Mouse (Mus musculus): ENCODE measurements at regions not wholly inside any gene's neighbourhood (a gene's known extent, or its start where the extent isn't known, plus 50 kb on each side); places are given as distances from the start of the nearest gene placed in this dataset.
A peak's percentile ranks its signal among the peaks of the same experiment; 100 is the strongest.
"Not testable (repeated sequence)": the region's sequence is repeated elsewhere in the genome, so short reads cannot be mapped to it uniquely, and the experiment has no call there.

DNA sequence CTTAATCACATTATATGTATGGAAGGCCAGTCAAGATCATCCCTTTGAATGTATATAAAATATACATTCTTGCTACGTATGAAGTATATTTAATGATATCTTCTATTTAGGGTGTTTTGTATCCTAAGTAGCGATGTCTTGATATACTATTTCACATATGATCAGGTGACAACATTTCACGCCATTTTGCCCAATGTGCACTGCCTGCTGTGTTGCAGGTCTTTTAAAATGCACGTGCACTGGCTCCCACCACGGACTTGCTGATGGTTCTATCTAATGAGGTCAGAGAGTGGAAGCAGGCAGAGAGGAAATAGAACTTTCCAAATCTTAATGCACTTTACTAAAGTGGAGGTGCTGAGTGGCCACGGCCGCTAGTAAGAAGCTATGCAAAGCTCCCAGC is 100.8 kb downstream of the A730009L09Rik start:
- no peaks in the 10 kb centered on the region for H3K9me3 ChIP-seq
- no peaks in the 10 kb centered on the region for H3K36me3 ChIP-seq
- no peaks in the 10 kb centered on the region for H3K27me3 ChIP-seq
- H3K27ac ChIP-seq, result no peak overlapping the region
- no peak overlapping the region for H3K9ac ChIP-seq
- H3K4me1 ChIP-seq, result no peaks in the 10 kb centered on the region
- 82% methylated on average over 7 of the region's 7 CpGs for WGBS
- ATAC-seq (ENCODE audit: insufficient number of reproducible peaks, low FRiP score, low TSS enrichment, low read depth), result no peak
- H3K4me3 ChIP-seq, result no peak overlapping the region
- no peak overlapping the region for H3K4me2 ChIP-seq

DNA sequence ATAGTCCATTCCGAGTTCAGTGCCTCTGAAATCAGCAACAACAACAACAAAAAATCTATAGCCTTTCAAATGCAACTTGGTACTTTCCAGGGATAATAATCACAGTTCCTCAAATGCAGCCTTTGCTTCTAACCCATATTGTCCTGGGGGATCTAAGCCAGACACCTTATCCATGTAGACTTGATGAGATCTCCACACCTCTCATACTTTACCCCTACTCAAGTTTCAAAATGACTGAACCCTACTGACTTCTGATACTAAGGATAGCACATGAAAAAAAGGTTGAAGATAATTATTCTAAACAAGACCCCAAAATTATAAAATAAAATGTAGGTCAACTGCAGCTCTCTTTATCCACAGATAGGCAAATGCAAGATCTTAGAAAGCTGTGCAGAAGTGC is 101.2 kb downstream of the A730009L09Rik start:
- Histone ChIP-seq H3K4me3 (no peak overlapping the region), H3K9me3 (no peaks in the 10 kb centered on the region), H3K4me1 (no peaks in the 10 kb centered on the region), H3K27ac (no peak overlapping the region), H3K27me3 (no peaks in the 10 kb centered on the region), H3K4me2 (no peak overlapping the region), H3K36me3 (no peaks in the 10 kb centered on the region), H3K9ac (no peak overlapping the region)
- no peak for ATAC-seq (ENCODE audit: insufficient number of reproducible peaks, low FRiP score, low TSS enrichment, low read depth)
- 50% methylated on average over 1 of the region's 1 CpGs for WGBS

DNA sequence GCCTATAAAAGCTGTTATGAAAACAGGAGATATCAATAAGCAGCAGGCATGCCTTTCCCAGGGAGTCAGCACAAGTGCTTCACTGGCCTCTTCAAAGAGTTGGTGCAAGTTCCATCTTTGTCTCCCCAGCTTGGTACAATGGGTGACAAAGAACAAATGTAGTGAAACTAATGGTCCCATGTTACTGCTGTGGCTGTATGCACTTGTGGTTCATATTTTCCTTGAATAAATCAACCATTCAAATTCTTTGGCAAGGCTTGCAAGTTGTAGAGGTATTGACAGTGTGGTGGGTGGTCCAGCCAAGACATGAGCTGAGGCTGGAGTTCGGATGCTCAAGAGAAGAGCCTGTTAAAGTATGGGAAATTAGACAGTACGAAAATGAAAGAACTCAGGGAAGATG is 103.5 kb downstream of the A730009L09Rik start:
- 85% methylated on average over 2 of the region's 2 CpGs for WGBS
- H3K4me1 ChIP-seq, result no peaks in the 10 kb centered on the region
- no peak overlapping the region for H3K4me2 ChIP-seq
- no peak overlapping the region for H3K4me3 ChIP-seq
- no peaks in the 10 kb centered on the region for H3K27me3 ChIP-seq
- H3K9ac ChIP-seq, result no peak overlapping the region
- ATAC-seq (ENCODE audit: insufficient number of reproducible peaks, low FRiP score, low TSS enrichment, low read depth), result no peak
- H3K27ac ChIP-seq, result no peak overlapping the region
- H3K36me3 ChIP-seq, result no peaks in the 10 kb centered on the region
- H3K9me3 ChIP-seq, result no peaks in the 10 kb centered on the region

DNA sequence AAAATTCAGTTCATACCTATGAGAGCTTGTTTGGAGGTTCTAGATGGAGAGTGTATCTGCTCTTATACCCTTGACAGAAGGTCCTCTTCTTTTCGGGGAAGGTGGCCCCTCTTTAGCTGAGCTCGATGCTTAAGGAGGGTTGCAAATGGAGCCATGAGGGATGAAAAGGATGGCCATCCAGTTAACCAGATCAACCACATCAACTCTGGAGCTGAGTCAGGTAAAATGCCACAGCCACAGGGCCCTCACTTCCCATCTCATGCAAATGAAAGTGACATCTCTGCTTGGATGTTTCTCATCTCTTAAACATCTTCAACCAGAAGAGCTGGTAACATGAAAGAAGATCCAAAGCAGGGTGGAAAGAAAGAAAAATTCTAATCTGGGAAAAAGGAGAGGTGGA is 105.0 kb downstream of the A730009L09Rik start:
- Histone ChIP-seq H3K27ac (no peak overlapping the region), H3K36me3 (no peaks in the 10 kb centered on the region), H3K4me3 (no peak overlapping the region), H3K9ac (no peak overlapping the region), H3K4me2 (no peak overlapping the region), H3K27me3 (no peaks in the 10 kb centered on the region), H3K4me1 (no peaks in the 10 kb centered on the region), H3K9me3 (no peaks in the 10 kb centered on the region)
- ATAC-seq (ENCODE audit: insufficient number of reproducible peaks, low FRiP score, low TSS enrichment, low read depth), result no peak
- 89% methylated on average over 2 of the region's 2 CpGs for WGBS

DNA sequence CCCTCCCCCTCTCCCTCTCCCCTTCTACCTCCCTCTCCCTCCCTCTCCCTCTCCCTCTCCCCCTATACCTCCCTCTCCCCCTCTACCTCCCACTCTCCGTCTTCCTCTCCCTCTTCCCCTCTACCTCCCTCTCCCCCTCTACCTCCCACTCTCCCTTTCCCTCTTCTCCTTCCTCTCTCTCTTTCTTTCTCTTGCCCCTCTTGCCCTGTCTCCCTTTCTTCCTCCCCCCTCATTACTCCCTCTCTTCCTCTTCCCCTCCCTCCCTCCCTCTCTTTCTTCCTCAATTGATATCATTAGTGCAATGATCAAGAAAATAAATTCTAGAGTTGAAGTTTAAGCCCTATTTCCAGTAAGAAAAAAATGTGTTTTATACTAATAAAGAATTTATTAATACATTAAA is 105.9 kb downstream of the A730009L09Rik start:
- Histone ChIP-seq H3K36me3 (no peaks in the 10 kb centered on the region), H3K27ac (no peak overlapping the region), H3K27me3 (no peaks in the 10 kb centered on the region), H3K4me1 (no peaks in the 10 kb centered on the region), H3K9ac (no peak overlapping the region), H3K4me2 (no peak overlapping the region; the same call in 1 of the 2 replicates), H3K9me3 (no peaks in the 10 kb centered on the region), H3K4me3 (no peak overlapping the region)
- ATAC-seq (ENCODE audit: insufficient number of reproducible peaks, low FRiP score, low TSS enrichment, low read depth), result no peak
- WGBS, result no CpG with 5 or more reads among the region's 1 CpGs

DNA sequence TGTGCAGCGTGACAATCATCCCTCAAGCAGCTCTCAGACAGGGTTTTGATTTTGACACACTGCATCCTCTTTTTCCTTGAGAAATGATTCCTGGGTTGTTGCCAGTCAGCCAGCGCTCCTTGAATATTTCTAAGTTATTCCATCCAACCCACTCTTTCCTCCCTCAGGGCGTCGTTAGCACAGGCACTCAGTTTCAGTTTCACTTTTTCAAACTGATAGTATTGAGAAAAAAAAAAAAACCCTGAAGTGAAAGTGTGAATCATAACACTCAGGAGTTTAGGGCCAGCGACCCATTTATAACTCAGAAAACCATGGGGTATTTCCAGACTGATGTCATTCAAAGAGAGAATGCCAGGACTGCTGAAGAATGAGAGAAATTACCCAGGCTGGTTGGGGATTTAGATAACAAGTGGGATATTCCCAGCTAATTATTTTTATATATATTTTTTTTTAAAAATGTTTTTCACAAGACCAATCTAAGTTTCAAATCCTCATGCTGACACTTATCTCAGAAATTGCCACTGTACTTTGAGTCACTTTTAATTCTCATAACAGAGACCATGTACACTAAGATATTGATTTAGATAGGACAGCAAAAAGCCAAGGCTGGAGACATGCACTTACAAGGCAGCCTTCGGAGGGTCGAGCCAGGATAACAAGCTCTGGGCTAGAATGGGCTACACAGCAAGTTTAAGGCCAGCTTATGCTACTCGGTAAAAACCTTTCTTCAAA is 106.5 kb downstream of the A730009L09Rik start:
- 44% methylated on average over 8 of the region's 8 CpGs for WGBS
- Histone ChIP-seq H3K9me3 (no peaks in the 10 kb centered on the region), H3K4me2 (peak overlapping the region; percentile 20; the same call in 1 of the 2 replicates), H3K4me3 (peak overlapping the region; percentile 2; the same call in 1 of the 2 replicates), H3K27me3 (no peaks in the 10 kb centered on the region), H3K27ac (no peak overlapping the region), H3K9ac (no peak overlapping the region), H3K36me3 (no peaks in the 10 kb centered on the region), H3K4me1 (no peaks in the 10 kb centered on the region)
- ATAC-seq (ENCODE audit: insufficient number of reproducible peaks, low FRiP score, low TSS enrichment, low read depth), result no peak

DNA sequence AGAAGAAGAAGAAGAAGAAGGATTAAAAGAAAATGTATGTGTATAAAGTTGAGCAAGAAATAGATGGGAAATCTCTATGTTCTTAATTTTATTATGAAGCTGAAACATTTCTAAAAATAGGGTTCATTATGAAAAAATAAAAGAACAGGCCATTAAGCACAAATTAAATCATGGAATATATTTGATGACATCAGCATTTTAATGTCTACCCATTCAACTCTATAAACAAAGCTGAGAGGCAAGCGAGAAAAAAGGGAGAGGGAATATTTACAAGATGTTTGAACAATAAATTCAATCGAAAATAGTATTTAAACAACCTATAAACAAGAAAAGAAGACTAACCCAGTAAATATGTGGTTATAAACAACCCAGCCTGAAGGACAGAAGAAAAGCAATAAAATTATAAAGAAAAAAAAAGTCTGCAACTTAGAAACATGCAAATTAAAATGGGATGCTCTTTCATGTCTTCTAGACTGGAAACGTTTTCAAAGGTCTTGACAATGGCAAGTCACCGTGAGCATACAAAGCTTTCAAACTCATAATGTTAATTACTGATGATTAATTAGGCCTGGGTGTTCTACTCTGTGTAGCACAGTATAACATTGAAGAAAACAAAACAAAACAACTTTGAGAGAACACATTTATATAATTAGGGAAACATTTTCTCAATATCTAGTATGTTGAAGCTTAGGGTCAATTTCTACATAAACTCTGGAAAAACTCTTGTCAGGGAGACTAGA is 108.6 kb downstream of the A730009L09Rik start:
- no peaks in the 10 kb centered on the region for H3K9me3 ChIP-seq
- ATAC-seq (ENCODE audit: insufficient number of reproducible peaks, low FRiP score, low TSS enrichment, low read depth), result no peak
- H3K4me3 ChIP-seq, result no peak overlapping the region
- no peak overlapping the region for H3K27ac ChIP-seq
- no peak overlapping the region for H3K4me2 ChIP-seq
- H3K36me3 ChIP-seq, result no peaks in the 10 kb centered on the region
- H3K9ac ChIP-seq, result no peak overlapping the region
- WGBS, result 56% methylated on average over 4 of the region's 4 CpGs
- no peaks in the 10 kb centered on the region for H3K4me1 ChIP-seq
- H3K27me3 ChIP-seq, result no peaks in the 10 kb centered on the region

DNA sequence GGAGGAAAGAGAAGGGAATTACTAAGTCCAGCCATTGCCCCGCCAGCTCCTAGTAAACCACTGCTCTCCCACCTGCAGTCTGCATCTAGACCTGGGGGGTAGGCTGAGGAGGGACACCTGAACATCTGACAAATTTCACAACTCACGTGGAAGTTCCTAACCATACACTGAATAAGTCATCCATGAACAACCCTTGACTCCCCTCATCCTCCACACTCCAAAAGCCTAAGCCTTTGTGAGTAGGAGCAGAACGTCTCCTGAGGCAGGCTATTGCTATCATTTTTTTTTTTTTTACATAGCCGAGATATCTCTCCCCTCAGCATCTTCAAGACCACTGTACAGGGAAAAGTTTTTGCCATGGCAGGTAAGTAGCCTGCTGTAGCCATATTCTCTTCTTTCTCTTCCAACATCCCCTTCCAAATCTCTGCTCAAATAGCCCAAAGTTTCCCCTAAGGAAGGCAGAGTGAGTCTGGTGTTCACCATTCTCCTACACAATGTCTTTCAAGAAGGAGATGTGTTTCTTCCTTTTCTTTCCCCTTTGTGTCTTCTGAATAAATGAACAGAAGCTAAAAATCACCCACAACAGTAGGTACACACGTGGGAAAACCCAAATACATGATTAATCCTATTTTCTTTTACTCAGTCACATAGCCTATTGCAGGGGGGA is 109.7 kb downstream of the A730009L09Rik start:
- no peak overlapping the region for H3K4me2 ChIP-seq
- no peak overlapping the region for H3K4me3 ChIP-seq
- no peak for ATAC-seq (ENCODE audit: insufficient number of reproducible peaks, low FRiP score, low TSS enrichment, low read depth)
- H3K9ac ChIP-seq, result no peak overlapping the region
- 63% methylated on average over 5 of the region's 5 CpGs for WGBS
- H3K36me3 ChIP-seq, result no peaks in the 10 kb centered on the region
- H3K9me3 ChIP-seq, result no peaks in the 10 kb centered on the region
- no peaks in the 10 kb centered on the region for H3K27me3 ChIP-seq
- no peak overlapping the region for H3K27ac ChIP-seq
- H3K4me1 ChIP-seq, result no peaks in the 10 kb centered on the region

DNA sequence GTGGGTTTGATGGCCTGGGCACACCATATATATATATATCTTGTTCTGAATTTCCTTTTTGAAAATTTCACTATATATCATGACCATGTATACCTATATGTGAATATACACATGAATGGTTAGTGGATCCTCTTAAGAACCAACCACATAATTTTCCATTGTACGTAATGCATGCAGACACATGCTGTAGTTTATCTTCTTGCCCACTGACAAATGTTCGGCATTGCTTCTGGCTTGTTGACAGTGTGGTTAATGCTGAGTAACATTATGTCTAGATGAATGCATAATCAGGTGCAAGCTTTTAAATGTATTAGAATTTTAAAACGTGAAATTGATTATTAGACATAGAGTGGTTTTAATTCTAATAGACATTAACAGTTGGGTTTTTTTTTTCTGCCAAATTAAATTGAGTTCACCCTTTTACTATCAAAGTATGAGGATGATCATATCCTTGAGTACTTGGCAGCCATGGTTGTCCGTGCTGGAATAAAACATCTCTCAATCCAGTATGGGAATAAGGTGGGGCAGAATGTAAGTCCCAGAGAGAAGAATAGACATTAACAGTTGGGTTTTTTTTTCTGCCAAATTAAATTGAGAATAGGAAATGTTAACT is 110.3 kb downstream of the A730009L09Rik start:
- no peaks in the 10 kb centered on the region for H3K9me3 ChIP-seq
- H3K27me3 ChIP-seq, result no peaks in the 10 kb centered on the region
- no peak overlapping the region for H3K9ac ChIP-seq
- H3K4me3 ChIP-seq, result no peak overlapping the region
- WGBS, result 82% methylated on average over 4 of the region's 4 CpGs
- H3K36me3 ChIP-seq, result no peaks in the 10 kb centered on the region
- no peaks in the 10 kb centered on the region for H3K4me1 ChIP-seq
- no peak for ATAC-seq (ENCODE audit: insufficient number of reproducible peaks, low FRiP score, low TSS enrichment, low read depth)
- no peak overlapping the region for H3K4me2 ChIP-seq
- H3K27ac ChIP-seq, result no peak overlapping the region

DNA sequence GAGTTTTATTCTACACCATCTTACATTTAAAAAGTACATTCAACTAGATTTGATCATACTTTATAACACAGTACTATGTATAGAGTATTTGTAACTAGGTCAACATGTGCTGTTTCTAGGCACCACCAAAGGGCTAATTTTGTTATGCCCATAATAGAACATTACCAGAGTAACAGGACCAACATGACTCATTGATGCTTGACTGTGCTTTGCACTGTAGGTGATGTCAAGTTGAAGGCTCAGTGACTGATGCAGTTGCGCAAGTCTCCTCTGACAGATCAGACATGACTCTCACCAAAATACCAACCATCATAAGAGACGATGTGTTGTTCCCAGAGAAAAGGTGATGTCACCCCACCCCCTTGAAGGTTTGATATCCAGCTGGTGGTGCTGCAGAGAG is 108.5 kb downstream of the Mrpl39 start:
- Histone ChIP-seq H3K4me3 (no peak overlapping the region), H3K4me1 (no peaks in the 10 kb centered on the region), H3K9me3 (no peaks in the 10 kb centered on the region), H3K9ac (no peak overlapping the region), H3K36me3 (no peaks in the 10 kb centered on the region), H3K27ac (no peak overlapping the region), H3K4me2 (no peak overlapping the region), H3K27me3 (no peaks in the 10 kb centered on the region)
- 92% methylated on average over 2 of the region's 2 CpGs for WGBS
- ATAC-seq (ENCODE audit: insufficient number of reproducible peaks, low FRiP score, low TSS enrichment, low read depth), result no peak

DNA sequence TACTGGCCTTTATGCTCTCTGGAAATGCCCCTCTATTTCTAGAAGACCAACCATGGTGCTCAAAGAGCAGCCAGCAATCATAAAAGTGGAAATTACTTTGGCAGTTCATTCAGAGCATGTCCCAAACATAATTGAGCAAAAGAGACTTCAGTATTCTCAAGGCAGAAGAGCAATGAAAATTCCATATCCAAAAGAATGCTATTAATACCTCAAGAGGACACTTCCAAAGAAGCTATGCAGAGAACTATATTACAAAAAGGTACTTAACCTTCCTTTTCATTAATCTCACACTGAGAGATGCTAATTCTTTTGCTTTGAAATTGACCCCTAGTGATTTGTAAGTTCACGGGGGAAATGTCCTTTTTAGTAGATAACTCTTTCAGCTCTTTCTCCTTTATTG is 105.7 kb downstream of the Mrpl39 start:
- 33% methylated on average over 1 of the region's 1 CpGs for WGBS
- Histone ChIP-seq H3K4me1 (no peaks in the 10 kb centered on the region), H3K36me3 (no peaks in the 10 kb centered on the region), H3K27me3 (no peaks in the 10 kb centered on the region), H3K27ac (no peak overlapping the region), H3K4me3 (no peak overlapping the region), H3K9me3 (no peaks in the 10 kb centered on the region), H3K4me2 (no peak overlapping the region), H3K9ac (no peak overlapping the region)
- no peak for ATAC-seq (ENCODE audit: insufficient number of reproducible peaks, low FRiP score, low TSS enrichment, low read depth)

DNA sequence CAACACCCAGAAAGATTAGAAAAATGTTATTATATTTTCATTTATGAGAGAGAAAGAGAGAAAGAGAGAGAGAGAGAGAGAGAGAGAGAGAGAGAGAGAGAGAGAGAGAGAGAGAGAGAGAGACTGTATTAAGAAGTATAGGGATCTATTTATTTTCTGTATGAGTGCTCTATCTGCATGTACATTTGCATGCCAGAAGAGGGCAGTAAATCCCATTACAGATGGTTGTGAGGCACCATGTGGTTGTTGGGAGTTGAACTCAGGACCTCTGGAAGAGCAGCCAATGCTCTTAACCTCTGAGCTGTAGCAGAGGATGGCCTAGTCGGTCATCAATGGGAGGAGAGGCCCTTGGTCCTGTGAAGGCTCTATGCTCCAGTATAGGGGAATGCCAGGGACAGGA is 91.1 kb downstream of the Mrpl39 start:
- ATAC-seq (ENCODE audit: insufficient number of reproducible peaks, low FRiP score, low TSS enrichment, low read depth); H3K9me3 ChIP-seq; H3K4me2 ChIP-seq; H3K4me3 ChIP-seq; H3K27ac ChIP-seq; H3K27me3 ChIP-seq; H3K9ac ChIP-seq; H3K36me3 ChIP-seq; H3K4me1 ChIP-seq: not testable (repeated sequence)
- WGBS, result 82% methylated on average over 1 of the region's 1 CpGs
